In the genomic region with DNA sequence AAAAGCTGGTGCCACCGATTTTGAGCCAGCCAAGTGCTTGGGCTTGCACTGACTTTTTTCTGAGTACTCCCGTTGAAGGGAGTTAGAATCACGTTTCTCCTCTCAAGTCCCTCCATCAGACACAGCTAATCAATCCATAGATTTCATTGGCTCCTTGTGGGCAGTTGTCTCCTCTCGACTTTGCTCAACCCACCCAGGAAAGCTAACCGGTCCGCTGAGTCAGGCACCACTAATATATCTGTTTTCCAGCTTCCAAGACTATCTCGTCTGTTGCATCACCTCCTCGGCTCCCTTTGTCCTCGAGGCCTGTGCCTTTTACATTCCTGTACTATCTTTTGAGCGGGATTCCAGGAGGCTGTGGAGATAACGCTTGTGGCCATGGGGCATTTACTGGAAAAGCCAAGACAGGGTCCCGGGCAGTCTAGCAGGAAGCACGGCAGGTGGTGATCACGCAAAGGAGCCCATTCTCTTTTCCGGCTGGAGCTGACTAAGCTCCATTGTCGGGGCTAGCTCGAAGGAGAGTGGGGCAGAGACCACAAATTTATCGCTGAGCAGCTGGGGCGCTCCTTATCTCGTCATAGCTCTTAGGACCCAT, we compare ENCODE assay signal across 32 mouse cellular contexts. TPM values are rescaled to one million over a fixed set of nuclear protein-coding genes. Genes with fewer than 3 reads are reported as not detected.
DNase-seq lines count a peak whose midpoint lies in the region; ATAC-seq and TF ChIP-seq lines count a peak whose summit lies in the region.
"Had no signal": no experiment of that assay in that cellular context is flagged by ENCODE, and none has a peak within 500 bp of the region (broad histone marks: within the 10 kb centered on the region; RNA-seq: fewer than 3 reads in every experiment).

No protein-coding gene starts in this region.

- H3K27me3 ChIP-seq in heart, embryonic 13.5 days (replicated peaks) = no peaks in the 10 kb centered on the region
- no peaks in the 10 kb centered on the region for H3K27me3 ChIP-seq in testis, adult 2 months (ENCODE audit: control insufficient read depth, insufficient read depth, low read length)
- H3K27me3 ChIP-seq: embryonic facial prominence, embryonic 15.5 days; forebrain, embryonic 12.5 days; heart, embryonic 15.5 days; hindbrain, embryonic 15.5 days; limb, embryonic 13.5 days; midbrain, embryonic 12.5 days; neural tube, embryonic 13.5 days had no signal

- H3K9ac ChIP-seq in heart, embryonic 13.5 days = no peak overlapping the region
- H3K9ac ChIP-seq: embryonic facial prominence, embryonic 15.5 days; forebrain, embryonic 12.5 days; forebrain, postnatal 0 days; heart, embryonic 15.5 days; hindbrain, embryonic 15.5 days; limb, embryonic 13.5 days; midbrain, embryonic 12.5 days; neural tube, embryonic 13.5 days had no signal

- no peak overlapping the region for H3K4me3 ChIP-seq in heart, embryonic 13.5 days
- H3K4me3 ChIP-seq in testis, adult 2 months (ENCODE audit: control insufficient read depth, low read depth, low read length) = peak overlapping the region; percentile 7; the same call in 1 of the 2 replicates
- H3K4me3 ChIP-seq: embryonic facial prominence, embryonic 10.5 days; embryonic facial prominence, embryonic 15.5 days; forebrain, embryonic 12.5 days; heart, embryonic 15.5 days; hindbrain, embryonic 10.5 days; hindbrain, embryonic 15.5 days; left cerebral cortex, adult 2 months; limb, embryonic 13.5 days; megakaryocyte, embryonic 14.5 days; midbrain, embryonic 12.5 days; neural tube, embryonic 13.5 days had no signal

- WGBS in heart, embryonic 13.5 days = 26% methylated on average over 20 of the region's 20 CpGs

- H3K36me3 ChIP-seq in heart, embryonic 13.5 days = no peaks in the 10 kb centered on the region
- no peaks in the 10 kb centered on the region for H3K36me3 ChIP-seq in testis, adult 2 months (ENCODE audit: control insufficient read depth, insufficient read depth, low read length)
- H3K36me3 ChIP-seq: embryonic facial prominence, embryonic 10.5 days; embryonic facial prominence, embryonic 15.5 days; forebrain, embryonic 12.5 days; heart, embryonic 15.5 days; hindbrain, embryonic 10.5 days; hindbrain, embryonic 15.5 days; limb, embryonic 13.5 days; midbrain, embryonic 12.5 days; neural tube, embryonic 13.5 days had no signal

- TF ChIP-seq POLR2A in testis, adult 2 months (IDR thresholded peaks at IDR 0.05; ENCODE audit: control insufficient read depth, low read depth, low read length) = no peak

- no peak for TF ChIP-seq CTCF in testis, adult 2 months (IDR thresholded peaks at IDR 0.05; ENCODE audit: control insufficient read depth, insufficient read depth, insufficient replicate concordance, low read depth, low read length)

- intact Hi-C loops in heart, postnatal 25 days (cut with DNase I) = no loop called here

- H3K9me3 ChIP-seq in heart, embryonic 13.5 days = no peaks in the 10 kb centered on the region
- H3K9me3 ChIP-seq: embryonic facial prominence, embryonic 10.5 days; embryonic facial prominence, embryonic 15.5 days; heart, embryonic 15.5 days; hindbrain, embryonic 10.5 days; hindbrain, embryonic 15.5 days; limb, embryonic 13.5 days; megakaryocyte, embryonic 14.5 days; midbrain, embryonic 12.5 days; neural tube, embryonic 13.5 days had no signal

- H3K4me1 ChIP-seq in heart, embryonic 13.5 days = peaks cover 8% of the 10 kb centered on the region
- H3K4me1 ChIP-seq in testis, adult 2 months (ENCODE audit: control insufficient read depth, insufficient read depth, low read length) = no peaks in the 10 kb centered on the region; the same call in 1 of the 2 replicates
- H3K4me1 ChIP-seq: embryonic facial prominence, embryonic 15.5 days; forebrain, embryonic 12.5 days; hindbrain, embryonic 10.5 days; hindbrain, embryonic 15.5 days; limb, embryonic 13.5 days; megakaryocyte, embryonic 14.5 days; midbrain, embryonic 12.5 days; neural tube, embryonic 13.5 days had no signal

- H3K27ac ChIP-seq in heart, embryonic 13.5 days (replicated peaks) = no peak overlapping the region
- H3K27ac ChIP-seq in testis, adult 2 months (ENCODE audit: control insufficient read depth, insufficient read depth, low read depth, low read length) = no peak overlapping the region
- H3K27ac ChIP-seq: embryonic facial prominence, embryonic 10.5 days; embryonic facial prominence, embryonic 15.5 days; forebrain, embryonic 12.5 days; heart, embryonic 15.5 days; hindbrain, embryonic 10.5 days; hindbrain, embryonic 15.5 days; left cerebral cortex, adult 2 months; limb, embryonic 13.5 days; midbrain, embryonic 12.5 days; neural tube, embryonic 13.5 days; stomach, postnatal 0 days had no signal

- peak overlapping the region; percentile 47 for H3K4me2 ChIP-seq in heart, embryonic 13.5 days
- H3K4me2 ChIP-seq: embryonic facial prominence, embryonic 15.5 days; forebrain, embryonic 12.5 days; heart, embryonic 15.5 days; hindbrain, embryonic 15.5 days; limb, embryonic 13.5 days; liver, embryonic 11.5 days; midbrain, embryonic 12.5 days; neural tube, embryonic 13.5 days had no signal

- ATAC-seq in heart, embryonic 13.5 days (ENCODE audit: extremely low read depth, insufficient number of reproducible peaks, low FRiP score, low TSS enrichment) = no peak
- ATAC-seq: activated CD4-positive, CD25-positive, alpha-beta regulatory T cell, adult 4 months; forebrain, postnatal 0 days; inflammation-experienced regulatory T-cells, adult 6 months had no signal

- DNase-seq in heart, postnatal 25 days (ENCODE audit: low spot score) = no peak
- no peak for DNase-seq in testis, postnatal 10 days (ENCODE audit: low spot score)
- DNase-seq in ZHBTc4 (ENCODE audit: low read depth, low spot score) = peak; percentile 42
- DNase-seq in MN1 (ENCODE audit: low spot score) = no peak
- DNase-seq: adrenal gland, adult 2 months; B cell, adult 2 months; cerebellum, adult 8-10 months; cerebellum, postnatal 25 days; forebrain, postnatal 0 days; kidney, adult 18-20 months; kidney, postnatal 25 days; lung, postnatal 36 days; right cerebral cortex, postnatal 4 days; thymus, postnatal 4 days had no signal

RNA-seq across cellular contexts. Expression of gene Mycn, which starts 45.0 kb away (rescaled TPM):
- 45.4 and 52.2 TPM in 2 replicates for polyA plus RNA-seq in heart, embryonic 13.5 days (2015; fragmentation: Nextera tagmentation; extraction: Ambion mirVana)
- total RNA-seq in heart, postnatal 25 days (2021) = 1 to 10 TPM; 4.9 to 5.9 TPM
- 1.5 and 1.6 TPM in 2 replicates for polyA plus RNA-seq in testis, adult 2 months (2012; rRNA removed)
- total RNA-seq: MEL had no signal
- polyA plus RNA-seq: activated CD4-positive, CD25-positive, alpha-beta regulatory T cell, adult 4 months; inflammation-experienced regulatory T-cells, adult 6 months had no signal

Comparison
In these comparisons a context has a peak if more than half of its experiments do, and no peak if none do; other contexts are left out.
1. RNA of gene Mycn, which starts 45.0 kb away (polyA plus RNA-seq): 45.4 to 52.2 TPM in heart, embryonic 13.5 days; 1.5 to 1.6 TPM in testis, adult 2 months; every median in the first group is over 10 times any median in the second.